Mouse (Mus musculus) liver, adult 2 months (tissue): Measurements from ENCODE around the gene Nfkbie. TPM values are rescaled to one million over a fixed set of nuclear protein-coding genes. Genes with fewer than 3 reads are reported as not detected.

Source experiments
- DNase-seq: peaks from one replicate; pipeline ENCODE4 v3.0.0-alpha.2; 2011; ENCODE audit warnings: low read depth, low spot score; ENCODE audit errors: extremely low read depth
- H3K27ac ChIP-seq: fragments of 200-500 bp; replicated peaks from 2 replicates; pipeline ENCODE4 v1.5.1; 2012; ENCODE audit warnings: low read depth, mild to moderate bottlenecking, control low read depth, inconsistent platforms, low read length; ENCODE audit not compliant: insufficient read depth
- H3K27me3 ChIP-seq: fragments of 200-500 bp; 2 replicates; pipeline ENCODE4 v1.6.1; 2012; ENCODE audit warnings: mild to moderate bottlenecking, moderate library complexity, low read length, inconsistent platforms; ENCODE audit not compliant: control insufficient read depth, insufficient read depth
- H3K36me3 ChIP-seq: fragments of 200-500 bp; 2 replicates; pipeline ENCODE4 v1.6.1; 2012; ENCODE audit warnings: low read length, inconsistent platforms; ENCODE audit not compliant: control insufficient read depth, insufficient read depth
- H3K4me1 ChIP-seq: fragments of 200-500 bp; 2 replicates; pipeline ENCODE4 v1.6.1; 2011; ENCODE audit warnings: low read length; ENCODE audit not compliant: control insufficient read depth, insufficient read depth
- H3K4me3 ChIP-seq: fragments of 200-500 bp; 2 replicates; pipeline ENCODE4 v1.5.1; 2011; ENCODE audit warnings: low read depth, mild to moderate bottlenecking, control low read depth, low read length, moderate library complexity; ENCODE audit not compliant: insufficient read depth
- H3K79me2 ChIP-seq: fragments of 200-500 bp; 2 replicates; pipeline ENCODE4 v1.6.1; 2012; ENCODE audit warnings: inconsistent platforms, mild to moderate bottlenecking, low read length, moderate library complexity; ENCODE audit not compliant: control insufficient read depth, insufficient read depth
- H3K9ac ChIP-seq: fragments of 200-500 bp; 2 replicates; pipeline ENCODE4 v1.6.1; 2012; ENCODE audit warnings: low read depth, mild to moderate bottlenecking, control low read depth, inconsistent platforms, low read length
- CTCF ChIP-seq: fragments of 200-500 bp; IDR thresholded peaks from 2 replicates; pipeline ENCODE4 v1.5.1; 2011; ENCODE audit warnings: low read depth, low read length, control low read depth
- POLR2A ChIP-seq: fragments of 200-500 bp; IDR thresholded peaks from 2 replicates; pipeline ENCODE4 v1.6.1; 2011; ENCODE audit warnings: low read length, control low read depth; ENCODE audit not compliant: insufficient read depth; ENCODE audit errors: extremely low read depth
- WGBS: fragments of 180-500 bp; shearing (Covaris S2); methylation state at CpG from one replicate; pipeline ENCODE4 v1.1.7; 2018; 5-methylcytosine and 5-hydroxymethylcytosine counted together
- polyA plus RNA-seq: library from polyadenylated mRNA; depleted of rRNA; stranded (reverse); fragments of >200 nt; gene quantifications from 2 replicates; pipeline ENCODE4 v1.2.3, GENCODE M21; 2012
- total RNA-seq: library from RNA; depleted of rRNA; stranded (reverse); fragments of >200 nt; gene quantifications from 2 replicates; pipeline ENCODE4 v1.2.3, GENCODE M21; 2014

The Nfkbie gene
- total and polyA plus RNA-seq, 2 experiments: 1.6 to 3.0 TPM

- H3K79me2 ChIP-seq: no peaks in the 10 kb centered on the region; the same call in 1 of the 2 replicates
- H3K36me3 ChIP-seq: no peaks in the 10 kb centered on the region
- H3K4me3 ChIP-seq: no peak overlapping the region
- WGBS: 78% methylated on average over 8 of the region's 8 CpGs
- H3K27ac ChIP-seq: peak overlapping the region; percentile 93
- TF ChIP-seq CTCF (no peak), POLR2A (no peak)
- DNase-seq: no peak
- H3K9ac ChIP-seq: no peak overlapping the region; the same call in 1 of the 2 replicates
- H3K27me3 ChIP-seq: no peaks in the 10 kb centered on the region
- H3K4me1 ChIP-seq: peaks cover 12% of the 10 kb centered on the region
These were observed 44.8 kb downstream of the Nfkbie start for GRCm38 (mm10) chr17:45600267-45600666.

GRCm38 (mm10) chr17:45601325-45601724, 45.8 kb downstream of the Nfkbie start:
- H3K4me3 ChIP-seq: no peak overlapping the region
- H3K79me2 ChIP-seq: no peaks in the 10 kb centered on the region
- TF ChIP-seq CTCF: no peak
- TF ChIP-seq POLR2A: no peak
- peaks cover 12% of the 10 kb centered on the region for H3K4me1 ChIP-seq
- DNase-seq: no peak
- H3K27me3 ChIP-seq: no peaks in the 10 kb centered on the region
- no peaks in the 10 kb centered on the region for H3K36me3 ChIP-seq
- no peak overlapping the region for H3K27ac ChIP-seq
- 70% methylated on average over 22 of the region's 22 CpGs for WGBS
- H3K9ac ChIP-seq: no peak overlapping the region

GRCm38 (mm10) chr17:45601877-45602304, 46.4 kb downstream of the Nfkbie start, which contains the start of gene Mymx:
TSS of gene Mymx (minus strand) at chr17:45602102.
- 90% methylated on average over 6 of the region's 6 CpGs for WGBS
- H3K79me2 ChIP-seq: no peaks in the 10 kb centered on the region
- TF ChIP-seq CTCF (no peak), POLR2A (no peak)
- DNase-seq: no peak
- H3K27ac ChIP-seq: no peak within 1 kb of the TSS
- H3K36me3 ChIP-seq: no peaks in the 10 kb centered on the region
- peaks cover 6% of the 10 kb centered on the region; the same call in 1 of the 2 replicates for H3K4me1 ChIP-seq
- H3K27me3 ChIP-seq: no peaks in the 10 kb centered on the region
- no peak within 1 kb of the TSS for H3K9ac ChIP-seq
- H3K4me3 ChIP-seq: no peak within 1 kb of the TSS

- no peaks in the 10 kb centered on the region for H3K79me2 ChIP-seq
- peaks cover 2% of the 10 kb centered on the region; the same call in 1 of the 2 replicates for H3K4me1 ChIP-seq
- DNase-seq: no peak
- 96% methylated on average over 3 of the region's 3 CpGs for WGBS
- H3K36me3 ChIP-seq: no peaks in the 10 kb centered on the region
- no peak overlapping the region for H3K9ac ChIP-seq
- TF ChIP-seq POLR2A (no peak), CTCF (no peak)
- H3K27ac ChIP-seq: no peak overlapping the region
- no peak overlapping the region for H3K4me3 ChIP-seq
- no peaks in the 10 kb centered on the region for H3K27me3 ChIP-seq
These were observed 47.5 kb downstream of the Nfkbie start for GRCm38 (mm10) chr17:45602984-45603383.

GRCm38 (mm10) chr17:45606992-45607879, 51.7 kb downstream of the Nfkbie start:
- Histone ChIP-seq H3K36me3 (no peaks in the 10 kb centered on the region), H3K9ac (no peak overlapping the region), H3K27ac (no peak overlapping the region), H3K79me2 (no peaks in the 10 kb centered on the region), H3K27me3 (no peaks in the 10 kb centered on the region), H3K4me3 (no peak overlapping the region), H3K4me1 (peaks cover 3% of the 10 kb centered on the region; the same call in 1 of the 2 replicates)
- no peak for DNase-seq
- WGBS: 89% methylated on average over 15 of the region's 15 CpGs
- no peak for TF ChIP-seq CTCF
- TF ChIP-seq POLR2A: no peak

- Histone ChIP-seq H3K27ac (peak overlapping the region; percentile 58), H3K79me2 (no peaks in the 10 kb centered on the region), H3K4me3 (no peak overlapping the region), H3K4me1 (peaks cover 4% of the 10 kb centered on the region), H3K36me3 (no peaks in the 10 kb centered on the region), H3K27me3 (no peaks in the 10 kb centered on the region), H3K9ac (no peak overlapping the region)
- TF ChIP-seq CTCF: no peak
- WGBS: 25% methylated on average over 4 of the region's 4 CpGs
- DNase-seq: peak; percentile 99
These were observed 52.9 kb downstream of the Nfkbie start for GRCm38 (mm10) chr17:45608396-45608795.
